Mouse (Mus musculus) MEL (cell line): ENCODE data around the gene A030014E15Rik. TPM values are rescaled to one million over a fixed set of nuclear protein-coding genes. Genes with fewer than 3 reads are reported as not detected.
"Not testable (repeated sequence)": the region's sequence is repeated elsewhere in the genome, so short reads cannot be mapped to it uniquely, and the experiment has no call there.

Experiments
- DNase-seq: peaks from one replicate; pipeline ENCODE4 v3.0.0; 2011; ENCODE audit warnings: low read depth, low spot score
- H3K27ac ChIP-seq: 2 replicates; pipeline ENCODE4 v1.5.1; 2012; ENCODE audit warnings: low read depth, mild to moderate bottlenecking, control low read depth, low read length, moderate library complexity; ENCODE audit not compliant: control insufficient read depth
- H3K27me3 ChIP-seq, 2 experiments: fragments of 150-350 bp in 1 of 2; sonication (generic) in 1 of 2; 2 replicates each; pipeline ENCODE4 v1.6.1; 2012; ENCODE audit warnings: low read length in 2 of 2, mild to moderate bottlenecking in 2 of 2, improper control_type of control experiment in 1 of 2, moderate library complexity in 1 of 2; ENCODE audit not compliant: insufficient read depth in 2 of 2, control insufficient read depth in 1 of 2
- H3K36me3 ChIP-seq, 2 experiments: 2 replicates each; pipeline ENCODE4 v1.6.1; 2012 to 2014; ENCODE audit warnings: low read length in 2 of 2, improper control_type of control experiment in 1 of 2, inconsistent platforms in 1 of 2, mild to moderate bottlenecking in 1 of 2; ENCODE audit not compliant: insufficient read depth in 2 of 2, control insufficient read depth in 1 of 2
- H3K4me1 ChIP-seq, 2 experiments: fragments of 150-350 bp in 1 of 2; sonication (generic) in 1 of 2; 2 replicates each; pipeline ENCODE4 v1.6.1; 2012; ENCODE audit warnings: low read length in 2 of 2, improper control_type of control experiment in 1 of 2, mild to moderate bottlenecking in 1 of 2; ENCODE audit not compliant: insufficient read depth in 2 of 2, control insufficient read depth in 1 of 2
- H3K4me3 ChIP-seq, 2 experiments: fragments of 150-350 bp in 1 of 2; sonication (generic) in 1 of 2; 2 replicates each; pipeline ENCODE4 v1.5.1; 2012; ENCODE audit warnings: low read depth in 2 of 2, low read length in 2 of 2, mild to moderate bottlenecking in 2 of 2, moderate library complexity in 2 of 2, control low read depth in 1 of 2, improper control_type of control experiment in 1 of 2; ENCODE audit not compliant: control insufficient read depth in 1 of 2, insufficient read depth in 1 of 2
- H3K79me2 ChIP-seq: 2 replicates; pipeline ENCODE4 v1.6.1; 2012; ENCODE audit warnings: mild to moderate bottlenecking, low read length, moderate library complexity; ENCODE audit not compliant: control insufficient read depth, poor library complexity, insufficient read depth
- H3K9ac ChIP-seq: 2 replicates; pipeline ENCODE4 v1.6.1; 2012; ENCODE audit warnings: low read depth, mild to moderate bottlenecking, control low read depth, low read length, moderate library complexity; ENCODE audit not compliant: control insufficient read depth, poor library complexity, severe bottlenecking
- H3K9me3 ChIP-seq: fragments of 150-350 bp; sonication (generic); replicated peaks from 2 replicates; pipeline ENCODE4 v1.6.1; 2012; ENCODE audit warnings: mild to moderate bottlenecking, low read length, improper control_type of control experiment, moderate library complexity; ENCODE audit not compliant: insufficient read depth
- CHD2 ChIP-seq: IDR thresholded peaks from 2 replicates; pipeline ENCODE4 v1.6.1; 2011; ENCODE audit warnings: low read length, improper control_type of control experiment
- MAFK ChIP-seq: IDR thresholded peaks from 2 replicates; pipeline ENCODE4 v1.6.1; 2011; ENCODE audit warnings: low read depth, mild to moderate bottlenecking, low read length, improper control_type of control experiment, borderline replicate concordance
- MAX ChIP-seq: IDR thresholded peaks from 2 replicates; pipeline ENCODE4 v1.6.1; 2011; ENCODE audit warnings: low read length, improper control_type of control experiment
- MEF2A ChIP-seq: IDR thresholded peaks from 2 replicates; pipeline ENCODE4 v1.6.1; 2014; ENCODE audit warnings: low read depth, mild to moderate bottlenecking, inconsistent platforms, low read length, improper control_type of control experiment; ENCODE audit not compliant: poor library complexity, insufficient replicate concordance, severe bottlenecking; ENCODE audit errors: extremely low read depth
- MYC ChIP-seq: IDR thresholded peaks from 2 replicates; pipeline ENCODE4 v1.6.1; 2011; ENCODE audit warnings: low read depth, mild to moderate bottlenecking, low read length, improper control_type of control experiment, moderate library complexity
- NRF1 ChIP-seq: IDR thresholded peaks from 2 replicates; pipeline ENCODE4 v1.6.1; 2014; ENCODE audit warnings: low read depth, mild to moderate bottlenecking, inconsistent platforms, low read length, improper control_type of control experiment, moderate library complexity; ENCODE audit not compliant: poor library complexity, insufficient read depth, severe bottlenecking
- POLR2A ChIP-seq, 2 experiments: IDR thresholded peaks; 2 replicates each; pipeline ENCODE4 v1.6.1; 2011 to 2012; ENCODE audit warnings: low read length in 2 of 2, mild to moderate bottlenecking in 2 of 2, control low read depth in 1 of 2, improper control_type of control experiment in 1 of 2, low read depth in 1 of 2, moderate library complexity in 1 of 2; ENCODE audit not compliant: control insufficient read depth in 1 of 2, insufficient read depth in 1 of 2, poor library complexity in 1 of 2
- POLR2AphosphoS2 ChIP-seq: IDR thresholded peaks from 2 replicates; pipeline ENCODE4 v1.6.1; 2011; ENCODE audit warnings: low read length, improper control_type of control experiment
- TAL1 ChIP-seq: IDR thresholded peaks from 2 replicates; pipeline ENCODE4 v1.6.1; 2012; ENCODE audit warnings: mild to moderate bottlenecking, inconsistent platforms, low read length, moderate library complexity, mixed read lengths
- TCF12 ChIP-seq: IDR thresholded peaks from 2 replicates; pipeline ENCODE4 v1.6.1; 2014; ENCODE audit warnings: low read depth, mild to moderate bottlenecking, inconsistent platforms, low read length, improper control_type of control experiment, moderate library complexity
- USF1 ChIP-seq: IDR thresholded peaks from 2 replicates; pipeline ENCODE4 v1.6.1; 2014; ENCODE audit warnings: low read depth, mild to moderate bottlenecking, inconsistent platforms, low read length, improper control_type of control experiment, moderate library complexity
- ZC3H11A ChIP-seq: IDR thresholded peaks from 2 replicates; pipeline ENCODE4 v1.6.1; 2012; ENCODE audit warnings: low read depth, mild to moderate bottlenecking, inconsistent platforms, low read length, improper control_type of control experiment
- polyA plus RNA-seq, 2 experiments: library from polyadenylated mRNA; stranded (reverse) in 1 of 2; unstranded in 1 of 2; fragments of >175 nt in 1 of 2; fragments of >200 nt in 1 of 2; gene quantifications; 2 replicates each; pipeline versions ENCODE4 v1.2.1 to v1.2.4; 2012; ENCODE audit warnings: low replicate concordance in 2 of 2, low read depth in 1 of 2; ENCODE audit not compliant: insufficient read length in 2 of 2, insufficient read depth in 1 of 2, missing spikeins in 1 of 2
- total RNA-seq: library from RNA; depleted of rRNA; stranded (reverse); fragments of 300-350 nt; gene quantifications from 2 replicates; pipeline ENCODE4 v1.2.3, GENCODE M21; 2012

Gene A030014E15Rik
- total and polyA plus RNA-seq, 3 experiments = not detected

- Histone ChIP-seq H3K9ac (no peak overlapping the region), H3K4me1 (no peaks in the 10 kb centered on the region), H3K36me3 (no peaks in the 10 kb centered on the region), H3K79me2 (no peaks in the 10 kb centered on the region), H3K27me3 (no peaks in the 10 kb centered on the region; a peak in 1 of 4 replicates), H3K9me3 (no peaks in the 10 kb centered on the region), H3K27ac (no peak overlapping the region), H3K4me3 (no peak overlapping the region)
- TF ChIP-seq MEF2A = no peak
- TF ChIP-seq MAX = no peak
- no peak for TF ChIP-seq MAFK
- TF ChIP-seq ZC3H11A = no peak
- no peak for TF ChIP-seq TAL1
- no peak for TF ChIP-seq USF1
- no peak for TF ChIP-seq MYC
- no peak for TF ChIP-seq NRF1
- no peak for DNase-seq
Observed at GRCm38 (mm10) chr1:82948601-82949000, 23.9 kb downstream of the A030014E15Rik start.

- not testable (repeated sequence) for DNase-seq
Observed at GRCm38 (mm10) chr1:82955913-82956312, 31.2 kb downstream of the A030014E15Rik start, which contains the start of gene Gm7544. Gene Gm7544, minus strand, starts transcription at chr1:82956013.

DNA sequence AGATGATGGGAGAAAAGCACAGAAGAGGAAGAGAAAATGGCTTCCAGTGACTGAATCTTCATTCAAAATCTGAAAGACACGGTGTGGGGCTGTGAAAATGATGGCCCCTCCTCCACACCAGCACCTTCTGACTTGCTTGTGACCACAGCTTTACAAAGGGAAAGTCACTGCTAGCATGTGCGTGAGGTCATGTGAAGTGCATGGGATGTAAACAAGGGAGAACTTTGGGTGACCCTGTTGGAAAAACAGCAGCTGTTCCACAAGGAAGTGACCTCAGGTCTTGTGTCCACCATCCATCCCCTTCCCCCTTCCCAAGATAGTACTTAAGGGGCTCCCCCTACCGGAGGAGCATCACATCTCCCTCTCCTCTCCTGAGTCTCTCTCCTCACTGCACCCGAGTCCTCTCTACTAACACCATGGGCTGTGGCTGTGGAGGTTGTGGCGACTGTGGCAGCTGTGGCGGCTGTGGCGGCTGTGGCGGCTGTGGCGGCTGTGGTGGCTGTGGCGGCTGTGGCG is 35.2 kb downstream of the A030014E15Rik start, which contains the start of gene Gm47955:
Gm47955 (plus strand) TSS at position 417 of the 516 bp plus-strand sequence.
- DNase-seq = no peak
- Histone ChIP-seq H3K9ac (no peak within 1 kb of the TSS), H3K27me3 (no peaks in the 10 kb centered on the region), H3K79me2 (no peaks in the 10 kb centered on the region), H3K4me1 (no peaks in the 10 kb centered on the region), H3K36me3 (no peaks in the 10 kb centered on the region), H3K27ac (no peak within 1 kb of the TSS), H3K9me3 (no peaks in the 10 kb centered on the region), H3K4me3 (no peak within 1 kb of the TSS)
- TF ChIP-seq TCF12 (no peak), CHD2 (no peak), POLR2A (IDR thresholded peaks at IDR 0.05; ENCODE audit: control insufficient read depth in 1 of 2, insufficient read depth in 1 of 2, low read depth in 1 of 2, low read length in 2 of 2, poor library complexity in 1 of 2) (no peak), POLR2AphosphoS2 (no peak), MEF2A (no peak)

More at GRCm38 (mm10) chr1:82955913-82956312, 31.2 kb downstream of the A030014E15Rik start, which contains the start of gene Gm7544:
- H3K36me3 ChIP-seq, H3K9ac ChIP-seq, H3K27ac ChIP-seq, H3K27me3 ChIP-seq, H3K4me3 ChIP-seq, H3K79me2 ChIP-seq, H3K4me1 ChIP-seq, H3K9me3 ChIP-seq: not testable (repeated sequence)
